Mouse (Mus musculus) erythroid progenitor cell, adult 5-6 weeks (primary cell): Measurements from ENCODE around the gene Itgb1bp1. TPM values are rescaled to one million over a fixed set of nuclear protein-coding genes. Genes with fewer than 3 reads are reported as not detected.

Experiments
- ATAC-seq: replicated peaks from 2 replicates; pipeline ENCODE4 v1.8.0; 2016; ENCODE audit warnings: moderate number of reproducible peaks, mild to moderate bottlenecking, moderate TSS enrichment, inconsistent platforms; ENCODE audit not compliant: poor library complexity, low FRiP score, severe bottlenecking
- total RNA-seq, 2 experiments: library from RNA; stranded (forward) in 1 of 2; stranded (reverse) in 1 of 2; fragments of 150-400 nt in 1 of 2; fragments of 186-747, 209-891 nt in 1 of 2; gene quantifications; 2 replicates each; pipeline versions ENCODE4 v1.2.3 to v1.2.4; 2015 to 2017; ENCODE audit warnings: low replicate concordance in 2 of 2

The Itgb1bp1 gene
- total RNA-seq (2015; ENCODE audit: low replicate concordance) (14.4 and 15.1 TPM in 2 replicates), total RNA-seq (2017; ENCODE audit: low replicate concordance) (11.8 and 15.7 TPM in 2 replicates)

DNA sequence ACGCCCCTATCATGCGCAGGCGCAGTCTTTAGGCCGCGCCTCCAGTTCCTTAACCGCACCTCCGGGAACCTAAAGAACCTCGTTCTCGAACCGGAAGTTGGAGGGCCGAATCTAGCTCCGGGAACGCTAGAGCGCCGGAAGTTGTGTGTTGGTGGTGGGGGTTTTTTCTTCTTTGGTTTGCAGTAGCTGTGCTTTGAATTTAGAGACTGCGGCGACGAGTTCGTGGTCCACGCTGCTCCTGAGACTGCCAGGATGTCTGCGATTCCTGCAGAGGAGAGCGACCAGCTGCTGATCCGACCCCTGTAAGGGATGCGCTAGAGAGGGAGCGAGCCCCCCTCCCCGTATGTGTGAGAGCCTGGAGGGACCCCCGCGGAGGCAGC is at the start of gene Itgb1bp1:
Gene Itgb1bp1 (minus strand): TSS at position 42 of the 380 bp plus-strand sequence.
- peak; percentile 95 for ATAC-seq

DNA sequence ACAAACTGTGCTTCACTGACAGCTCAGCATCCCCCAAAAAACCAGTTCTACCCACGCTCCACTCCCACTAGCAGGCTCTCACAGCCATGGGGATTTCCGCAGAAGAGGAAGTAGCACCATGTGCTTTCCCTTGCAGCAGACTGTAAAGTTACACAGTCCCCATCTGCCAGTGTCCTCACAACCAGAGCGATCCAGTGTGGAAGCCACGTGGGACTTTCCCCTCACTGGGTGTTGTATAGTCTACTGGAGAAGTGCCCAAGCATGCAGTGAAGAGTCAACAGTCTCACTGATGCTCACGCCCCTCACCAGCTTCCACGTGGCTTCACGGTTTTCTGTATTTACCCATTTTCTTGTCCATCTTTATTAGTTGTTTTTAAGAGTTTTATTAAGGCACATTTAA is 49.8 kb upstream of the Itgb1bp1 start:
- no peak for ATAC-seq

DNA sequence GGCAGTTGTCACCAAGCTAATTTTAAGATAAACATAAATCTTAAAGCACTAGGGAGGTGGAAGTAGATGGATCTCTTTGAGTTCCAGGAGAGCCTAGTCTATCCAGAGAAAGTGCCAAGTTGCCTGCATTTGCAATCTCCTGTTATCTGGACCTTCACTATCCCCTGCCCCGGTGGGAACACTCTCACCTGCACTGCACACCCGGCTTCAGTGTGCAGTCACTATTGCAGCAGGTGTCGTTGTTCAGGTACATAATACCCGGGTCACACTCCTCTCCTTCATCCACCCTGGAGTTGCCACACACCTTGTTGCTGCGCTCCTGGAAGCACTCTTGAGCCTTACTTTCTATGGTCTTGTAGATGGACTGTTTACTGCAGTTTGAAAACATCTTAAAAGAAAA is 47.7 kb upstream of the Itgb1bp1 start:
- no peak for ATAC-seq

DNA sequence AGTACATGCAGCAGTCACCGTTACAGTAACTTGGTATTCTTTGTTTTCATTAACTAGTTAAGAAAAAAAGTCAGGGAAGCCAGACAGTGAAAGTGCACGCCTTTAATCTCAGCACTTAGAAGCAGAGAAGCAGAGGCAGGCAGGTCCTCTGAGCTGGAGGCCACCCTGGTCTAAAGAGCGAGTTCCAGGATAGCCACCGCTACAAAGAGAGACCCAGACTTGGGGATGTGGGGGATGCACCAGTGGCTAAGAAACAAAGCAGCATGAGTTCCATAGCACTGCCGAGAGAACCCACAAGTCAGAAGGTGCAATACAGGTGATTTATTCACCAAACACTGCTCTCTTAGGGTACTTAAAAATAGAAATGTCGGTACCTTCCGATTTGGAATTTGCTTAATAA is 46.9 kb upstream of the Itgb1bp1 start:
- ATAC-seq = no peak

DNA sequence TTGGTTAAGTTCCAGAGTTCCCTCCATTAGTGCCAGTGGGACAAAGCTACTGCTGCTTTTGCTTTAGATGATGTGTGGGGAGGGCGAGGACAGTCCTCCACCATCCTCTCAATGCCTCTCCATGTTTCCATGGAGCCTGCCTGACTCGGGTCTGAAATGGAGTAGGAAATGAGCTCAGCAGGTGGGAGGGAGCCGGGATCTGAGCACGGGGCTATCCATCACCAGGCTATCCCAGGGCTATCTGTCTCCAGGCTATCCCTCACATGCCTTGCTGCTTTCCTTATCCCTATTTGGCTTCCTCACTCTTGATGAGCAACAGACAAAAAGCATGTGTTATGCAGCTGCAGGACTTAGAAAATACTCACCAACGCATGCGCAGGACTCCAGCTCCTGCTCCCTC is 45.6 kb upstream of the Itgb1bp1 start:
- ATAC-seq = no peak

DNA sequence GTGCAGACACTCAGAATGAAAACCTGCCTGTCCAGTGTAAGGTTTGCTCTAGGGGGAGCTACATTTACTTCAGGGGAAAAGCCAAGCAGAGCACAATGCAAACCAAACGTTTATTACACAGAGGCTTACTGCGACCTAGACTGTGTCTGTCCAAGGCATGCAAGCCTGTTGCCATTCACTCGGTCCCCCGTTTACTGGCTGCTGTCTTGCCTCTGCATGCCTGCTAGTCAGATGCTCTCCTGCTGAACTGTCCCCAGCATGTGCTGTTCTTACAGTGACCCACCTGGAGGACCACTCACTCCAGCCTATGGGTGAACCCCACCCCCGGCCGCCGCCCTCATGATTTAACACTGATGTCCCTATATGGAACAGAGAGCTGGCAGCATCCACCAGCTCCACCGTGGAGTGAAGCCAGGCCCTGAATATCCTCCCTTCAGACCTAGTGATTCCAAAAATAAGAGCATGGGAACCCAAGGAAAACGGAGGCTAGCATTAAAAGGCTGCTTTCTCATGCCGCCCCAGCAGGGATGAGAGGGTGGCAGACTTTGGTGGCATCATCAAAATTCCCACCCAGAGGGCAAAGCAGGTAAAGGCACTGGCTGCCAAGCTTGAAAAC is 45.0 kb upstream of the Itgb1bp1 start:
- no peak for ATAC-seq

DNA sequence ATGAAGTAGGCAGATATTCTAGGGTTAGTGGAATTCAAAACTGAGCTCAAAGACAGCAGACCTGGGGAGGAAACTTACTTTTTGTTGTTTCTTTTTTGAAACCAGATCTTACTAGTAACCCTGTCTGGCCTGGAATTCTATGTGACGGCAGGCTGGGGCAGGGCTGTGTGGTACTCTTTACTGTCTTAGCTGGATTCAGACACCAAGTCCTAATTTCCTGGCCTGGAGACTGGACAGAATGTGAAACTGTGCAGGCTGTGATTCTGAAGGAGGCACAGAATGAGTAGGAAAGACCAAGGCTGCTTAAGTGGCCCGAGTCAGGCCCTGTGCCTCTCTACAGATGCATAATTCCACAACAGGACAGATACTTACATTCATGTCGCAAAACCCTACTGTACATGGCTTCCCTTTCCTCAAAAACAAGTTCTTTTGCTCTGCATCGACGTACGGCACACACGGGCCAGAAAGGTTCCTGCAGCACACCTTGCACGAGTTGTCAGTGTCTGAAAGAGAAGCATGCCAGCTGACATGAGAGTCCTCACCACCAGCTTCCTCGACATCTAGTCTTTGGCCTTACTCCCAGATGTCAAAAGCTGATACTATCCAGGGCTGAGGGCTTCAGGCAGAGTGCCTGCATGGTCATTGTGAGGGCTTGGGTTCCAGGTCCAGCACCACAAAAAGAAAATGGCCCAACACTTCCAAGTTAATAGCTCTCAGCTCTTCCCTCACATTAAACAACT is 43.7 kb upstream of the Itgb1bp1 start:
- ATAC-seq = no peak

DNA sequence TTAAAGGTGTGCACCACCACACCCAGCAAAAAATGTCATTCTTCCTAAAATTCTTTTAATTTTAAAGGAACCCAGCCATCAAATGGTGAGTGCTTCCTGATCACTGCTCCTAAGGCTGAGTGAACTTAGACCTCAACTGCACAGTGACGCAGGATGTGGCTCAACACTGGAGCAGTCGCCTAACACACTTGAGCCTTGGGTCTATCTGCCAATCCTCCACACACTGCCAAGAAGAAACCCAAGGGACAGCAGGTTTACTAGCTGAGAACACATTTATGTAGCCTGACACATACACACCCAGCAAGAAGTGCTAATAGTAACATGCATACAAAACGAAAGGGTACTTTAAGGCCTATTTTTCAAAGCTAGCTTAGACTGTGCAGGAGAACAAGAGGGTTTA is 40.2 kb upstream of the Itgb1bp1 start:
- no peak for ATAC-seq

DNA sequence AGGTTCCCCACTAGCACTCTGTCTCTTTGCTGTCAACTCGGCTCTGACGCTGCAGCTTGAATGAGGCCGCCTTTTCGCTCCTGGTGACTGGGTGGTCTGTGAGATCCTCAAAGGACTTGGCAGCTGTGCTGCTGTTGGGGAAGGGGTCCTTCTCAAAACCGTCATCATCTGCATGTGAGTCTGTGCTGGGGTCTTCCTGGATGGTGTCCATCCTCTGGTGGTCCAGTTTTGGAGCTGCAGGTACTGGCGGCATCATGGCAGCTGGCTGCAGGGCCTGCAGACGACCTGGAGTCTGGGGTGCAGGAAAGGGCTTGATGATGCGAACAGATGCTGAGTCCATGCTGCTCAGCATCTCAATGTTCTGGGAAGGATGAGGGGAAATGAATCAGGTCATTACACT is 39.2 kb upstream of the Itgb1bp1 start:
- no peak for ATAC-seq

DNA sequence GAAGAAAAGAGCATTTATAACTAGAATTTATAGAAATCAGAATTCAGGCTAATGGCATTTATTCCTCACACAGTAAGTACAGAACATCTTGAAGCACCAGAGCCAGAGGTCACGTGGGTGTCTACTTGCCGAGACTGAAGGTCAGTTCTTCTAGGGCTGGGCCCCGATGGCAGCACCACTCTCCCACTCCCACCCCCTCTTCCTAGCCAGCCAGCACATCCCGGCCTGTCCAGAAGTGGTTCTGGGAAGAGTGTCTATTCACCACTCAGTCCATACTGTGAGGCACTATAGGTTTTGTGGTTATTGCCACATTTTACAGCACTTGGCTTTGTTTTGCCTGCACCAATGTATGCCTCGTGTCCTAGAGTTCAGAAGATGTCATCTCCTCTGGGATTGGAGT is 38.0 kb upstream of the Itgb1bp1 start:
- ATAC-seq = no peak

DNA sequence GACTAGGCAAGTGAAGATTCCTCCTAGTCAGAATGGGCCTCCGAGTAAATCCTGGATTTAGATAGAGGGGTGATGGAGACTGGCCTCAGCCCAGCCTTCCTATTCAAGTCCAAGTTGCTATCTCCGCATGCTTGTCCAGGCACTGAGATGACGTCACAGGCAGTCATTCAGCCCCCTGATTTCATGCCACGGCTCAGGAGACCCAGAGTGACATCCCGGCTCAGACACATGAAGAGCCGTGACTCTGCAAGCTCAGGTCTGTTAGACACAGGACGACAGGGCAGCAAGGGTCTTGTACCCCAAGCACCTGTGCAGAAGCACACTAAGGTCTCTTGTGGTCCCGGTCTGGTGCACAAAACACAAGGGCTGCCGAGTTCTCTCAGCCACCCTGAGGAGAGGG is 36.8 kb upstream of the Itgb1bp1 start:
- no peak for ATAC-seq

DNA sequence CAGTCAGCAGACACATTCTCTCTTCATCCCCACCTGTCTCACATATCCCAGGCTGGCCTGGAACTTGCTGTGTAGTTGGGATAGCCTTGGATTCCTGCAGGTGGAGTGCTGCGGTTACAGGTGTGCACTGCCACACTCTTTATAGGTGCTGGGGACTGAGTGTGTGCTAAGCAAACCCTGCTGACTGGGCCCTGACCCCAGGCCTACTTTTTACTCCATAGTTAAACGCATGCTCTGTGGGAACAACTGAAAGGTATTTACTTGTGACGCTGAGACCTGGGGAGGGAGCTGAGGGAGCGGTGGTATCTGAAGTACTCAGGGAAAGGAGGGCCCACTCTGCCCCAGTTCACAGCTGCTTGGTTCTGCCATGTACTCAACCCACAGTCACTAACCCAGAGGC is 36.2 kb upstream of the Itgb1bp1 start:
- ATAC-seq = no peak

DNA sequence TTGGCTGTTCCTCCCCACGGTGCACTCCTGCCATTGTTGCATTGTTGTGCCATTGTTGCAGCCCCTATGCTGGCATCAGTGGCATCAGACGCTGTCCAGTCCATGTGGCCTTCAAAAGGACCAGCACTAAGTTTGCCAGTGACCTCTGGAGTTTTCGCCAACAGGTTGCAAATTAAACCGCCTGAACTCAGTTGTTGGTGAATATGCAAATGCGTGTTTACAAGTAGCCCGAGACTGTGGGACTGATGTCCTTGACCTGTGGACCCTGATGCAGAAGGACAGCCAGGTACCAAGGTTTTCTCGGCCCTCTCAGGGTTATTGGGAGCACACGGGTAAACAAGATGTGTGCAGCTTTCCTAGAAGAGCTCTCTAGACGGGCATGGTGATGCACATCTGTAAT is 35.1 kb upstream of the Itgb1bp1 start:
- no peak for ATAC-seq

DNA sequence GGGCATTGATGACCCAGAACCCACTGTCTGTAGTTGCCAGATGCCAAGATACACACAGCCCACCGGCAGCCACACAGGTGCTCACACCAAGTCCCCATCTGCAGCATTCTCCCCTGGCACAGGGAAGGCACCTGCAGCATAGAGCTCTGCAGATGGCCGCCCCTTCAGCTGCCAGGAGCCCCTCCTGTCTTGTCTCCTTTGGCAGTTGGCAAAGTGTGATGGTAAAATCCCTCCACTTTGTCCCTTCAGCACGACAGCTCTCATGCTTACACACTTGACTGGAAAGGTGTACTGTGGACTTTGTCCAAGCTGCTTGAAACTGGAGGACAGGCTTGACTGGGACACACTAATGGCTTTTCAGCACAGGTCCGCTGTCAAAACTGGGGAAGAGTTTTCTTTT is 34.2 kb upstream of the Itgb1bp1 start:
- ATAC-seq = no peak

DNA sequence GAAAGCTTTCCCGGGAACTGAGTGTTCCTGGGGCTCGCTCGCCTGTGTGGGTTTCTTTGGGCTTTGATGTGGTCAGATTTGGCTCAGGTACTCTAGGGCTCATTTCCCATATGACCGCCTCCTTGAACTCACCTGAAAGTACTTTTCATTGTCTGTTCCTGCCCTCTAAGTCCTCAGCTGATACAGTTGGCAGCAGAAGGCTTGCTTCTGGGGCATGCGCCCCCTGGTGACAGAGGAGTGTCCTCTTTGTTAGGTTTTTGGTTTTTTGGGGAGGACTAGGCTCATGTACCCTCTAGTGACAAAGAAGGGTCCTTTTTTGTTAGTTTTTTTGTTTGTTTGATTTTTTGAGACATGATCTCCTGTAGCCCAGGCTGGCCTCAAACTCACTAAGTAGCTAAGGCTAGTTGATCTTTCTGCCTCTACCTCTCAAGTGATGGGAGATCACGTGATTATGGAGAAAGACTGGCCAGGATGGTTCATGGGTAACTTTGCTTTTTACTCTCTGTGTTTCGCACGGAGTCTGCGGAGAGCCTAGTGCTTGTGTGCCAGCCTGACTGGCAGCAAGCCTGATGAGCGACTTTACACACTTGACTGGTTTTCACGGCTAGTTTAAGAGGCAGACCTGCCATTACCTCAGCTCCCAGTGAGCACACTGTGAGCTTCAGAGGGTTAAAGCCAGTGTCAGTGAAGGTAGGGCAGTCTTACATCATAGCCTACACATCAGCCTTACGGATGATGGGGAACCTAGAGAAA is 32.2 kb upstream of the Itgb1bp1 start:
- peak; percentile 50 for ATAC-seq

DNA sequence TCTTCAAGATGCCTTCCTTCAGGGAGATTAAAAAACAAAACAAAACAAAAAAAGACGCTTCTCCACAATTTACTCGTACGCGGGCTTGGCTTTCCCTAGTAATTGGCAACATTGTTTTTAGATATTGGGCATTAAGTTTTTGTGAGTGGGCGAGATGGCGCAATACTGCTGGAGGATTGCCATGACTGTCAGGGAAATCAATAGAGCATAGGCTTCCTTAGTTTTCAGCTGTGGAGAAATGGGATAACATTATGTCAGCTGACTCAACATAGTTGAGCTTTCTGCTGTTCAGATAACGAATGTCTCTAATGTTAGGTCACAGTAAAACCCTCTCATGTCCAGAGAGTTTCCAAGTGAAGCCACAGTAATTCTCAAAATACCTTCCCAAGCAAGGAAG is 30.8 kb upstream of the Itgb1bp1 start:
- no peak for ATAC-seq

DNA sequence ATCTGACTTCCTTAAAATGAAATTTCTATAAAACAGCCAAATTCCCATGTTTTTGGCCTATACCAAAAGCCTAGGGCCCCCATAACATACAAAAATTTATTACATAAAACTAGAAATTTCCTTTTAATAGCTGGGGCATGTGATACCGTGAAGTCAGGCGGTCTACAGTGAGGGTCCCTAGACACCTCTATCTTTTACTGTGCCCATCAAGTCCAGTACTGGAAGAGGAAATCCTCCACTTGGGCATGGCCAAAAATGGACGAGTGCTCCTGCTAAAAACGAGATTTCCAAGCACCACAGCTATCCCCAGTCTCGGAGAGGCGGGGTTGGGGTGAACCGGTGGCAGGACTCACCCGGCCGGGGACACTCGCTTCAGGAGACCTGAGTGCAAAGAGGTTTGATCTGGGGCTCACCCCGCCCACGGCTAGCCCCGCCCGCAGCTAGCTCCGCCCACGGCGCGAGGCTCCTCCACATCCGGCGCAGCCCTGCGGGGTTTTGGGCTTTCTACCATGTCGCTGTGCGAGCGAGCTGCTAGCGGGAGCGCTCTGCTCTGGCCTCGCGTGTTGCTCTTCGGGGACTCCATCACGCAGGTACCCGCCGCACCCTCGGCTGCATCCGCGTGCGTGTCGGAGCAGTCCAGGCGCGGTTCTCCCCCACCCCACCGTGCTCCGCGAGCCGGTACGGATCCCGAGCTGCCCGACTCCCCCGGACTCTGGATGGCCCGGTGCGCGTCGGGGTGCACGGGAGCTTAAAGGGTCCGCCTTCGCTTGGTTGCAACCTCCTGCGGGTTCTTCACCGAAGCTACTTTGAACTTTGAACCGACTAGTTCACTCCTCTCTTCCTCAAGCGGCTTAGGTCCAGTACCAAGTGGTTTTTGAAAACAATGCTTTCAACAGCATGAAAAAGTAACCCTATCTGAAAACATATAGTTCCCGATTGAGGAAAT is 30.1 kb upstream of the Itgb1bp1 start, which contains the start of gene Iah1:
Gene Iah1 (plus strand): TSS at position 467 of the 946 bp plus-strand sequence.
- peak; percentile 94 for ATAC-seq

DNA sequence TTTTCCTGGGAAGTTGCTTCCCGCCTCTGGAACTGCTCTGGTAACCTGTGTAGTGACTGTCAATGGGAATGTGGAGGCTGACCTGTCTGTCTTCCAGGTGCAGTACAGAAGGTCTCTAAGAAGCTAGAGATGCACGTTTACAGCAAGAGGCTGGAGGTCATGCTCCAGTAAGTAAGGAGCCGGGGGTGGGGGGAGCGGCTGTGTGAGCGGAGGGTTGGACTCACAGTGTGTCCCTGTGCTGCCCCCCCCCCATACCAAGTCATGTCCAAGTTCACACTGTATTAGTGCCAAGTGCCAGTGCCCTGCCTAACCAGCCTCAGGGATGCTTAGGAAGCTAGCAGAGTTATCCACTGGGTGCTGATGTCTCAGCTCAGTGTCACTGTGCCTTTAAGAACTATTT is 26.1 kb upstream of the Itgb1bp1 start:
- no peak for ATAC-seq

DNA sequence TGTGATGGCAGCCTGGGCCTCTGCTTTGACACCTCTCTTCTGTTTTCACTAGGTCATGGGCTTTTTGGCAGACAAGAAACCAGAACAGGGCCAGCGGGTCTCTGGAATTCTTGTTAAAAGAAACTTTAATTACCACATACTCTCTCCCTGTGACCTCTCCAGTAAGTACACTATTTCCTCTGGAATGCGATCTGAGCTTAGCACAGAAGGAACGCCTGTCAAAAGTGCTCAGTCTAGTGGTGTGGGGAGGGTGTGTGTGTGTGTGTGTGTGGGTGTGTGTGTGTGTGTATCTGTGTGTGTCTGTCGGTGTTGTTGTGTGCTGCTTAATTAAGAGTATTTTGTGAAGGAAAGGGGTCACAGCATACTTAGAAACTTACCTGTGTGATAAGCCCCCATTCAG is 20.6 kb upstream of the Itgb1bp1 start:
- no peak for ATAC-seq

DNA sequence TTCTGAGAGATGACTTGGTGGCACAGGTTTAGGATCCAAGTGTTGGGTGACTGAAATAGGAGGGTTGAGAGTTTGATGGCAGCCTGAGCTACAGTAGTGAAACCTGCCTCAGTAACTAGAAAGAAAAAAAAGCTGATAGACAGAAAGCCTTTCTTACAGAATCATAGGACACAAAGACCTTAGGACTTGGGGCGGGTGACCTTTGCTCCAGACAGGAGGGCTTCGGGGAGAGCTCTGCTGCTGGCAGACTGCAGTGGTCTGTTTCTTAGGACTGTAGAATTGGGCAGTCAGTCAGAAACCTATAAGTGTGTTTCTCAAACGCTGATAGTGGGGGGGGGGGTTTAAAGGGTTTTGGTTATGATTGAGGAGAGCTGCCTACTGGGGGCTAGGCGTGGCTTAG is 19.7 kb upstream of the Itgb1bp1 start:
- no peak for ATAC-seq
